Mouse (Mus musculus): Measurements from ENCODE around the gene Ptpn11.

DNA sequence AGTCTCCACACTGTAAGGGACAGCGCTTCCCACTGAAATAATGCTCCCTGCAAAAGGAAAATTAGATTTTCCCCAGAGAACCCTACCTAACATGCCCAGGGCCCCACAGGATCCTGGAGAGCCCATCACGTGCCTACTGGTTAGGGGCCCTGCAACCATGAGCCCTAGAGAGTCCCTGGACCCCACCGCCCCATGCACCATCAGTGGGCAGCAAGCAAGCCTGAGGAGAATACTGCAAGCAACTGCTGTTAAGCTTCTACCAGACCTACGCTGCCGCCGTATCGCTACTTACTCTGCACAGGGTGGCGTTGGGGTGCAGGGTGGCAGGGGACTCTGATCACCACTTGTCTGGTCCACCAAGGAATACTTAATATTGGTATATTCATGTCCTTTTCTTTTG is 54.1 kb downstream of the Ptpn11 start:
- TF ChIP-seq E2F4 (IDR thresholded peaks at IDR 0.05; ENCODE audit: insufficient read depth) (no peak), POLR2AphosphoS2 (IDR thresholded peaks at IDR 0.05; ENCODE audit: insufficient read length, low read depth) (no peak), MAX (IDR thresholded peaks at IDR 0.05; ENCODE audit: low read depth) (no peak)

All from myocyte (in vitro differentiated cells).